Mouse (Mus musculus): ENCODE data around the gene Tmem29. TPM values are rescaled to one million over a fixed set of nuclear protein-coding genes. Genes with fewer than 3 reads are reported as not detected.

The Tmem29 gene
- total and polyA plus RNA-seq, 3 experiments: 0.48 to 19.2 (median 7.8) TPM

GRCm38 (mm10) chrX:150436373-150436772, 22.6 kb downstream of the Tmem29 start:
- Histone ChIP-seq H3K36me3 (replicated peaks) (peaks cover 4% of the 10 kb centered on the region), H3K4me3 (ENCODE audit: low read depth, low read length) (no peak overlapping the region), H3K9me3 (replicated peaks) (no peaks in the 10 kb centered on the region), H3K4me1 (ENCODE audit: insufficient read depth, low read depth, low read length) (peaks cover 7% of the 10 kb centered on the region; the same call in 1 of the 2 replicates), H3K27me3 (ENCODE audit: insufficient read depth, low read length) (no peaks in the 10 kb centered on the region)
- ATAC-seq (ENCODE audit: extremely low read depth, insufficient number of reproducible peaks, low FRiP score, poor library complexity, severe bottlenecking) (no peak), DNase-seq (ENCODE audit: low spot score) (no peak)
- no peak for TF ChIP-seq GATA2 (IDR thresholded peaks at IDR 0.05; ENCODE audit: borderline replicate concordance, low read depth, low read length)
- TF ChIP-seq POLR2AphosphoS5 (IDR thresholded peaks at IDR 0.05; ENCODE audit: insufficient replicate concordance, low read depth, low read length): no peak
- no peak for TF ChIP-seq CTCF (IDR thresholded peaks at IDR 0.05; ENCODE audit: low read depth, low read length)
- TF ChIP-seq TAL1 (conservative IDR thresholded peaks at IDR 0.05; ENCODE audit: low read depth, low read length): no peak
- no peak for TF ChIP-seq GATA1 (IDR thresholded peaks at IDR 0.05; ENCODE audit: borderline replicate concordance, low read length)

GRCm38 (mm10) chrX:150435367-150435766, 23.6 kb downstream of the Tmem29 start:
- Histone ChIP-seq H3K4me3 (ENCODE audit: low read depth, low read length) (no peak overlapping the region), H3K36me3 (replicated peaks) (no peaks in the 10 kb centered on the region), H3K4me1 (ENCODE audit: insufficient read depth, low read depth, low read length) (peaks cover 7% of the 10 kb centered on the region; the same call in 1 of the 2 replicates), H3K27me3 (ENCODE audit: insufficient read depth, low read length) (no peaks in the 10 kb centered on the region), H3K9me3 (replicated peaks) (no peaks in the 10 kb centered on the region)
- no peak for TF ChIP-seq TAL1 (conservative IDR thresholded peaks at IDR 0.05; ENCODE audit: low read depth, low read length)
- TF ChIP-seq GATA2 (IDR thresholded peaks at IDR 0.05; ENCODE audit: borderline replicate concordance, low read depth, low read length): no peak
- TF ChIP-seq CTCF (IDR thresholded peaks at IDR 0.05; ENCODE audit: low read depth, low read length): no peak
- no peak for TF ChIP-seq POLR2AphosphoS5 (IDR thresholded peaks at IDR 0.05; ENCODE audit: insufficient replicate concordance, low read depth, low read length)
- TF ChIP-seq GATA1 (IDR thresholded peaks at IDR 0.05; ENCODE audit: borderline replicate concordance, low read length): no peak
- DNase-seq (ENCODE audit: low spot score) (no peak), ATAC-seq (ENCODE audit: extremely low read depth, insufficient number of reproducible peaks, low FRiP score, poor library complexity, severe bottlenecking) (peak; percentile 63; the same call in 1 of the 2 replicates)

- Histone ChIP-seq H3K27me3 (ENCODE audit: insufficient read depth, low read length) (no peaks in the 10 kb centered on the region), H3K9me3 (replicated peaks) (no peaks in the 10 kb centered on the region), H3K36me3 (replicated peaks) (peaks cover 2% of the 10 kb centered on the region), H3K4me3 (ENCODE audit: low read depth, low read length) (no peak overlapping the region), H3K4me1 (ENCODE audit: insufficient read depth, low read depth, low read length) (no peaks in the 10 kb centered on the region)
- no peak for ATAC-seq (ENCODE audit: extremely low read depth, insufficient number of reproducible peaks, low FRiP score, poor library complexity, severe bottlenecking)
- DNase-seq (ENCODE audit: low spot score): no peak
- TF ChIP-seq GATA1 (IDR thresholded peaks at IDR 0.05; ENCODE audit: borderline replicate concordance, low read length): no peak
- TF ChIP-seq TAL1 (conservative IDR thresholded peaks at IDR 0.05; ENCODE audit: low read depth, low read length): no peak
- TF ChIP-seq CTCF (IDR thresholded peaks at IDR 0.05; ENCODE audit: low read depth, low read length): no peak
- no peak for TF ChIP-seq GATA2 (IDR thresholded peaks at IDR 0.05; ENCODE audit: borderline replicate concordance, low read depth, low read length)
- no peak for TF ChIP-seq POLR2AphosphoS5 (IDR thresholded peaks at IDR 0.05; ENCODE audit: insufficient replicate concordance, low read depth, low read length)
Measured at GRCm38 (mm10) chrX:150413505-150413904, 45.4 kb downstream of the Tmem29 start.

Other genes starting within 250 kb of the Tmem29 start
- 9.0 and 131 TPM in 2 replicates for gene Alas2, start 88.2 kb upstream of the Tmem29 start, total RNA-seq (2014; fragmentation: Nextera tagmentation)
- gene Alas2, start 88.2 kb upstream of the Tmem29 start, total RNA-seq (2017): 0.87 and 1.1 TPM in 2 replicates
- gene Alas2, start 88.2 kb upstream of the Tmem29 start, polyA plus RNA-seq (2012): 0.30 and 0.57 TPM in 2 replicates
- 10.0 and 19.6 TPM in 2 replicates for gene Pfkfb1, start 129.1 kb upstream of the Tmem29 start, total RNA-seq (2014; fragmentation: Nextera tagmentation)
- gene Pfkfb1, start 129.1 kb upstream of the Tmem29 start, total RNA-seq (2017): 4.9 and 5.0 TPM in 2 replicates
- gene Pfkfb1, start 129.1 kb upstream of the Tmem29 start, polyA plus RNA-seq (2012): 0.28 and 0.51 TPM in 2 replicates
- gene Apex2, start 130.7 kb upstream of the Tmem29 start, total RNA-seq (2014; fragmentation: Nextera tagmentation): 21.0 and 22.8 TPM in 2 replicates
- gene Apex2, start 130.7 kb upstream of the Tmem29 start, total RNA-seq (2017): 7.7 and 8.0 TPM in 2 replicates
- 1.2 and 1.3 TPM in 2 replicates for gene Apex2, start 130.7 kb upstream of the Tmem29 start, polyA plus RNA-seq (2012)
- gene Tro, start 198.4 kb upstream of the Tmem29 start, total RNA-seq (2014; fragmentation: Nextera tagmentation): not detected in 2 replicates
- gene Tro, start 198.4 kb upstream of the Tmem29 start, total RNA-seq (2017): 0.05 TPM in 1 of 2 replicates, not detected in the other
- not detected in 2 replicates for gene Tro, start 198.4 kb upstream of the Tmem29 start, polyA plus RNA-seq (2012)